Mouse (Mus musculus) limb, embryonic 15.5 days (tissue): Measurements from ENCODE around the gene Spem2. TPM values are rescaled to one million over a fixed set of nuclear protein-coding genes. Genes with fewer than 3 reads are reported as not detected.

Source experiments
- ATAC-seq: fragments of 200-750 bp; cut with Nextera tagmentation; 2 replicates; pipeline ENCODE4 v1.8.0; 2017; ENCODE audit warnings: low read depth, moderate TSS enrichment; ENCODE audit not compliant: insufficient number of reproducible peaks, low FRiP score, low TSS enrichment
- H3K27ac ChIP-seq: fragments of 300-500 bp; sonication (generic); 2 replicates; pipeline ENCODE4 v1.5.1; 2015; ENCODE audit warnings: moderate library complexity, mild to moderate bottlenecking, inconsistent platforms
- H3K27me3 ChIP-seq: fragments of 300-500 bp; sonication (generic); 2 replicates; pipeline ENCODE4 v1.6.1; 2015; ENCODE audit warnings: inconsistent platforms
- H3K36me3 ChIP-seq: fragments of 300-500 bp; sonication (generic); 2 replicates; pipeline ENCODE4 v1.6.1; 2015; ENCODE audit warnings: inconsistent platforms
- H3K4me1 ChIP-seq: fragments of 300-500 bp; sonication (generic); 2 replicates; pipeline ENCODE4 v1.6.1; 2015; ENCODE audit warnings: inconsistent platforms
- H3K4me2 ChIP-seq: fragments of 300-500 bp; sonication (generic); 2 replicates; pipeline ENCODE4 v1.6.1; 2015; ENCODE audit warnings: mild to moderate bottlenecking, inconsistent platforms
- H3K4me3 ChIP-seq: fragments of 300-500 bp; sonication (generic); 2 replicates; pipeline ENCODE4 v1.5.1; 2015; ENCODE audit warnings: mild to moderate bottlenecking, inconsistent platforms
- H3K9ac ChIP-seq: fragments of 300-500 bp; sonication (generic); 2 replicates; pipeline ENCODE4 v1.6.1; 2015; ENCODE audit warnings: inconsistent platforms
- H3K9me3 ChIP-seq: fragments of 300-500 bp; sonication (generic); 2 replicates; pipeline ENCODE4 v1.6.1; 2016; ENCODE audit warnings: inconsistent platforms
- WGBS: fragments of 180-500 bp; shearing (Covaris S2); methylation state at CpG from one replicate; pipeline ENCODE4 v1.1.7; 2015; 5-methylcytosine and 5-hydroxymethylcytosine counted together
- polyA plus RNA-seq: library from polyadenylated mRNA; unstranded; fragments of >200 nt; fragmentation: Nextera tagmentation; extraction: Ambion mirVana; gene quantifications from 2 replicates; pipeline ENCODE4 v1.2.1, GENCODE M21; 2015

Gene Spem2
- polyA plus RNA-seq, 1 experiment from 2014 or later = not detected

GRCm38 (mm10) chr11:69848021-69848420 lies 29.8 kb upstream of the Spem2 start:
- 0 out of 2 replicates have a peak overlapping the region, but pooled peaks have one; percentile 96 for H3K27ac ChIP-seq
- H3K9me3 ChIP-seq = no peaks in the 10 kb centered on the region
- no peaks in the 10 kb centered on the region for H3K27me3 ChIP-seq
- H3K4me3 ChIP-seq = peak overlapping the region; percentile 73; the same call in 1 of the 2 replicates
- ATAC-seq = no peak
- peak overlapping the region; percentile 86 for H3K4me2 ChIP-seq
- H3K36me3 ChIP-seq = peaks cover 50% of the 10 kb centered on the region
- 98% methylated on average over 6 of the region's 6 CpGs for WGBS
- peaks cover 29% of the 10 kb centered on the region for H3K4me1 ChIP-seq
- no peak overlapping the region for H3K9ac ChIP-seq

DNA sequence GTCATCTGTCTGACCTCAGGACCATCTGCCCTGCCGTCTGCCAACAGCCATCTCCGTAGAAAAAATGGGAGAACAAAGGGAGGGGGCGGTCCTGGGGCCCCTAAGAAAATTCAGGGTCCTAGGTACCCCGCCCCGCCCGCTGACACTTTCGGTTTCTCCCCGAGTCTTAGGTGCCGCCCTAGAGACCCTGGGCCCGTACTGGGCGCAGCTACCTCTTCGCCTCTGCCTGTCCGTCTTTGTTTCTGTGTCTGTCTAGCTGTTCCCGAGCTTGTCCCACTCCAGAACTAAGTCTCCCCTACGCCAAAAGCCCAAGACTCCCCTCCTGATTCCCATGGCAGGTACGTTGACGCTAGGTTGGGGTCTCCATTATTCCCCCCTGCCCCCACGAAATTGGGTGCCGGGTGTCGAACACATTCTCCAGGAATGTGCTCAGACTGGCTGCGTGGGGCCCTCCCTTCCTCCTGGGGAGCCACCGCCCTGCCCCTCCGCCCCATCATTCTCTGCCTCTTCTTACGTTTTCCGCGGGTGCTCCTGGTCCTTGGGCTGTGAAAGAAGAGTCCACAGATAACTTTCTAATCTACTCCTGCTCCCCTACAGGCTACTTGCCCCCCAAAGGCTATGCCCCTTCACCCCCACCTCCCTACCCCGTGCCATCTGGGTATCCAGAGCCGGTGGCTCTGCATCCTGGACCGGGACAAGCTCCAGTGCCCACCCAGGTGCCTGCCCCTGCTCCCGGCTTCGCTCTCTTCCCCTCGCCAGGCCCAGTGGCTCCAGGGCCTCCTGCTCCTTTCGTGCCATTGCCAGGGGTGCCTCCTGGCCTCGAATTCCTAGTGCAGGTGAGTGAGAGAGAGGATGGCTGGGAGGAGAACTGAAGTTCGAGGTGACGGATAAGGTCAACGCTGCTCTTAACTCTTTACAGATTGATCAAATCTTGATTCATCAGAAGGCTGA lies 28.7 kb upstream of the Spem2 start:
- H3K4me3 ChIP-seq = peak overlapping the region; percentile 73
- ATAC-seq = peak; percentile 8; the same call in 1 of the 2 replicates
- H3K4me2 ChIP-seq = peak overlapping the region; percentile 86
- no peaks in the 10 kb centered on the region for H3K9me3 ChIP-seq
- peaks cover 29% of the 10 kb centered on the region for H3K4me1 ChIP-seq
- H3K9ac ChIP-seq = peak overlapping the region; percentile 71
- H3K27me3 ChIP-seq = no peaks in the 10 kb centered on the region
- peaks cover 47% of the 10 kb centered on the region for H3K36me3 ChIP-seq
- peak overlapping the region; percentile 96 for H3K27ac ChIP-seq
- 9% methylated on average over 37 of the region's 37 CpGs for WGBS

DNA sequence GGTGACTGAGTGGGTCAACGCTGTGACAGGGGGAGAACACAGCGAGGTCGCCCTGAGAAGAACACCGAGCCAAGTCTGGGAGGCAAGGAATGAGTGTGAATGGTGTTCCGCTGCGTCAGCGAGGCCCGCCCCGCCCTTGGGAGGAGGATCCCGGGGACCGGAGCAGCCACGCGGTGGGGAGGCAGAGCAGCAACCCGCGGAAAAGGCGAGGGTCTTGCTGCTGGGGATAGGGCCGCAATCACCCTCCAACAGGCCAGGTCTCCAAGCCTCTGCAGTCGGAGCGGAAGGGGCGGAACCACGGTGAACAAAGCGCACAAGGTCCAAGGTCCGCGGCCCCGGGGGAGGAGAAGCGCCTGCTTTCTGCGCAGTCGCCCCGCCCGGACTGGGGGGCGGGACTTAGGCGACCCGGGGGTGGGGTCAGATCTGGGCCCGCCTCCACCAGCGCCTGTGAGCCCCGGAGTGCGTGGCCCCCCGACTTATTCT lies 28.0 kb upstream of the Spem2 start, which contains the start of gene Plscr3:
TSS of gene Plscr3 (plus strand) at position 179 of the 483 bp plus-strand sequence.
- Histone ChIP-seq H3K27me3 (no peaks in the 10 kb centered on the region), H3K4me2 (peak within 1 kb of the TSS; percentile 86), H3K9me3 (no peaks in the 10 kb centered on the region), H3K9ac (peak within 1 kb of the TSS; percentile 71), H3K4me3 (peak within 1 kb of the TSS; percentile 73), H3K36me3 (peaks cover 39% of the 10 kb centered on the region), H3K4me1 (peaks cover 29% of the 10 kb centered on the region), H3K27ac (peak within 1 kb of the TSS; percentile 96)
- WGBS = under 1% methylated on average over 38 of the region's 38 CpGs
- ATAC-seq = peak; percentile 91

- peak overlapping the region; percentile 94 for H3K27ac ChIP-seq
- WGBS = 2% methylated on average over 7 of the region's 7 CpGs
- ATAC-seq = no peak
Observed at GRCm38 (mm10) chr11:69838714-69839104, 20.4 kb upstream of the Spem2 start.

GRCm38 (mm10) chr11:69837952-69838713 lies 19.9 kb upstream of the Spem2 start, which contains the start of gene Tmem256:
Gene Tmem256, plus strand, starts transcription at chr11:69838514.
- no peaks in the 10 kb centered on the region for H3K27me3 ChIP-seq
- H3K4me1 ChIP-seq = peaks cover 43% of the 10 kb centered on the region
- under 1% methylated on average over 34 of the region's 34 CpGs for WGBS
- H3K4me3 ChIP-seq = peak within 1 kb of the TSS; percentile 70
- peak within 1 kb of the TSS; percentile 68 for H3K9ac ChIP-seq
- H3K27ac ChIP-seq = peak within 1 kb of the TSS; percentile 94
- ATAC-seq = peak; percentile 91
- H3K9me3 ChIP-seq = no peaks in the 10 kb centered on the region
- no peaks in the 10 kb centered on the region; the same call in 1 of the 2 replicates for H3K36me3 ChIP-seq
- peak within 1 kb of the TSS; percentile 89 for H3K4me2 ChIP-seq

More at GRCm38 (mm10) chr11:69838714-69839104, 20.4 kb upstream of the Spem2 start:
- peak overlapping the region; percentile 70 for H3K4me3 ChIP-seq
- no peaks in the 10 kb centered on the region for H3K9me3 ChIP-seq
- no peaks in the 10 kb centered on the region for H3K27me3 ChIP-seq
- peak overlapping the region; percentile 62 for H3K9ac ChIP-seq
- no peaks in the 10 kb centered on the region; the same call in 1 of the 2 replicates for H3K36me3 ChIP-seq
- peak overlapping the region; percentile 89 for H3K4me2 ChIP-seq
- peaks cover 40% of the 10 kb centered on the region for H3K4me1 ChIP-seq

DNA sequence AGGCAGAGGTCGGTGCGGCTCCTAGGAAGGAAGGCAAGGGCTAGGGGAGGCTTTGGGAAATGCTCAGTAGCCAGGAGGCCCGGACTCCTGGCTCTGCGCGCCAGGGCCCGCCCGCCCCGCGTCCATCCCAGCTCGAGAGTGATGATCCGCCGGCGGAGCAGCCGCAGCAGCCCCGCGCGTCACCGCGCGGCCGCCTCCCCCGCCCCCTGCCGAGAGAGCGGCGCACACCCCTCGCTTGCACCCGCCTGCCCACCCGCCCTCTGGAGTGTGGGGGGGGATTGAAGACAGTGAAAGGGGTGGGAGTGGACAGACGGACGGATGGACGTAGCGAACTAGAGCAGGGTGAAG lies 19.3 kb upstream of the Spem2 start, which contains the start of gene Nlgn2:
TSS of gene Nlgn2 (minus strand) at position 181 of the 348 bp plus-strand sequence.
- H3K9ac ChIP-seq = peak within 1 kb of the TSS; percentile 68
- peaks cover 43% of the 10 kb centered on the region for H3K4me1 ChIP-seq
- ATAC-seq = no peak; the same call in 1 of the 2 replicates
- H3K36me3 ChIP-seq = peaks cover 2% of the 10 kb centered on the region
- peak within 1 kb of the TSS; percentile 89 for H3K4me2 ChIP-seq
- H3K27me3 ChIP-seq = no peaks in the 10 kb centered on the region
- H3K9me3 ChIP-seq = no peaks in the 10 kb centered on the region
- WGBS = 0% methylated on average over 32 of the region's 32 CpGs
- H3K4me3 ChIP-seq = peak within 1 kb of the TSS; percentile 70
- peak within 1 kb of the TSS; percentile 94 for H3K27ac ChIP-seq

GRCm38 (mm10) chr11:69836703-69837576 lies 18.7 kb upstream of the Spem2 start:
- under 1% methylated on average over 52 of the region's 52 CpGs for WGBS
- H3K36me3 ChIP-seq = peaks cover 6% of the 10 kb centered on the region
- peaks cover 43% of the 10 kb centered on the region for H3K4me1 ChIP-seq
- peak overlapping the region; percentile 70 for H3K4me3 ChIP-seq
- ATAC-seq = no peak
- peak overlapping the region; percentile 94 for H3K27ac ChIP-seq
- peak overlapping the region; percentile 68 for H3K9ac ChIP-seq
- H3K27me3 ChIP-seq = no peaks in the 10 kb centered on the region
- peak overlapping the region; percentile 89 for H3K4me2 ChIP-seq
- no peaks in the 10 kb centered on the region for H3K9me3 ChIP-seq

- 11% methylated on average over 4 of the region's 4 CpGs for WGBS
- peaks cover 12% of the 10 kb centered on the region for H3K36me3 ChIP-seq
- 0 out of 2 replicates have a peak overlapping the region, but pooled peaks have one; percentile 4 for H3K9ac ChIP-seq
- peak overlapping the region; percentile 70 for H3K4me3 ChIP-seq
- ATAC-seq = no peak
- peak overlapping the region; percentile 89 for H3K4me2 ChIP-seq
- H3K4me1 ChIP-seq = peaks cover 43% of the 10 kb centered on the region
- no peaks in the 10 kb centered on the region for H3K27me3 ChIP-seq
- H3K9me3 ChIP-seq = no peaks in the 10 kb centered on the region
- H3K27ac ChIP-seq = no peak overlapping the region
Observed at GRCm38 (mm10) chr11:69835966-69836335, 17.7 kb upstream of the Spem2 start.

DNA sequence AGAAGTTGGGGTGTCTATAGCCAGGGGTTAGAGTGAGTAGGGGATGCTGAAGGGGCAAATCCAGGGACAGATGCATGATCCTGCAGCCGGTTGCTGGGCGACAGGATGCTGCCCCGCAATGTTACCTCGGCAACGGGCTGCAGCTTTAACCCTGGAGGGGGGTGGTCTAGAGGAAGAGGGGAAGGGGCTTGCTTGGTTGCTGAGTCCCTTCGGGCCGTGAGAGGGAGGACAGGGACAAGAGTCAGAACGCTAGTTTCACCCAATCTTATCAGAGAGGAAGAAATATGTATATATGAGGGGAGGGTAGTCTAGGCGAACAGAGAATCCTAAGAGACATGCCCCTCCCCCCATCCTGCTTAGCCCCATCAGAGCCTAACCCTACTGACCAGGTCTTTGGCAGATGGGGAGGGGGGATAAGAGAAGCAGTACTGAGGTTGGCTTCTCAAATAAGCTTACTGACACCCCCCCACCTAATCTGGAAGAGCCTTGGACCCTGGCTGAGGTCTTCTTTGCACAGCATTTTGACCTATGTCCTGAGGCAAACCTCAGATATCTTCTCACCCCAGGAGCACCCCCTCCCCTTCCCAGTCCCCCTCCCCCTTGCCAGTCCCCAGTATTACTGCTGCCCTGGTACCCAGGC lies 17.2 kb upstream of the Spem2 start:
- peak overlapping the region; percentile 89 for H3K4me2 ChIP-seq
- no peak for ATAC-seq
- no peak overlapping the region for H3K27ac ChIP-seq
- H3K36me3 ChIP-seq = peaks cover 12% of the 10 kb centered on the region
- peak overlapping the region; percentile 70 for H3K4me3 ChIP-seq
- H3K9me3 ChIP-seq = no peaks in the 10 kb centered on the region
- no peaks in the 10 kb centered on the region for H3K27me3 ChIP-seq
- peak overlapping the region; percentile 4; the same call in 1 of the 2 replicates for H3K9ac ChIP-seq
- H3K4me1 ChIP-seq = peaks cover 43% of the 10 kb centered on the region
- WGBS = 18% methylated on average over 9 of the region's 9 CpGs

DNA sequence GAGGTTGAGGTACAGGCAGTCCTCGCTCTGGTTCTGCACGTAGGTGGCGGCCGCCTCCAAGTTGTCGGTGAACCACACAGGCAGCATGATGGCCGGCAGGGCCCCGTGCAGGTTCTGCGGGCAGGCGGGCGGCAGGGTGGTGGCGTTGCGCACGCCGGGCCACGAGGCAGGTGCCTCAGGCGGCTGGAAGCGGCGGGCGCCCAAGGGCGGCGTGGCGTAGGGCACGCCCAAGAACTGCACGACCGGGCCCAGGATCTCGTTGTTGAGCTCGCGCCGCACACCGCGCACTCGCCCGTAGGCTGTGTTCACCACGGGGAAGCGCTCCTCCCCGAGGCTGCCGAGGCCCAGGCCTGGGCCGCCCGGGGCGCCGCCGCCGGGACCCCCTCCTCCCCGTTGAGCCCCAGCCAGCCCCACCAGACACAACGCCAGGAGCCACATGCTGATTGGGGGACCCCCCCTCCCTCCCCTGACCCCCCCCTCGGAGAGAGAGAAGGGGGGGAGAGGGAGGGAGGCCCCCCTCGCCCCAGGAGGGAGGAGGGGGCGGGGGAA lies 15.8 kb upstream of the Spem2 start:
- ATAC-seq = no peak

More for the DNA sequence above, 15.8 kb upstream of the Spem2 start:
- Histone ChIP-seq H3K4me2 (peak overlapping the region; percentile 89), H3K9ac (peak overlapping the region; percentile 50; the same call in 1 of the 2 replicates), H3K36me3 (peaks cover 16% of the 10 kb centered on the region), H3K9me3 (no peaks in the 10 kb centered on the region), H3K4me3 (peak overlapping the region; percentile 45), H3K27me3 (no peaks in the 10 kb centered on the region), H3K4me1 (peaks cover 40% of the 10 kb centered on the region), H3K27ac (peak overlapping the region; percentile 11; the same call in 1 of the 2 replicates)
- 9% methylated on average over 28 of the region's 48 CpGs for WGBS
